Mouse (Mus musculus): ENCODE measurements around the gene Shisa2.

Shisa2 gene

DNA sequence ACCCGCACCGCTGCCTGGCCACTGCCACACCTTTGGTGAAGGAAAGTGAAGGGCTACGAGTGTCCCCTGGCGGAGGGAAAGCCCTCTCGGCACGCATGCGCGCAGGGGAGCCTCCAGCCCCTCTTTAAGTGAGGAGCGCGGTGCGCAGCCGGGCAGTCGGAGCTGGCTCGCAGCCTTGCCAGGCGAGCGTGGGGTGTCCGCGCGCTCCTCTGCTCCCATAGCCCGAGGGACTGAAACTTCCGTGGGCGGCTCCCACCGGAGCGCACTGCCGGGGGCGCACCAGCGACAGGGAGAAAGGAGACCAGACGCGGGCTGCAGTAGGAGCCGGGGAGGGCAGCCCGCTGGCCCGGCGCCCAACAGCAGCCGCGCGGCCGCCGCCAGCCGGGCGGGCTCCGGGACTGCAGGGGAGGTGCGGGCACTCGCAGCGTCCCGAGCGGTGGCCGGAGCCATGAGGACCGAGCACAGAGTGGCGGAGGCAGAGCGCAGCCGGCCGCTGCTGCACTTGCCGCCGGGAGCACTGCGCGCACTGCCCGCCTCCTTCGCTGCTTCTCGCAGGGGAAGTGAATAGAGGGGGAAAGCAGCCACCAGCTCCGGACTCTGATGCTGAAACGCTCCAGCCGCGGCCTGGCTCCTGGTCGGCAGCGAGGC is at the start of gene Shisa2:
TSS of gene Shisa2 (plus strand) at position 151 of the 648 bp plus-strand sequence.
- DNase-seq, result peak; percentile 95

DNA sequence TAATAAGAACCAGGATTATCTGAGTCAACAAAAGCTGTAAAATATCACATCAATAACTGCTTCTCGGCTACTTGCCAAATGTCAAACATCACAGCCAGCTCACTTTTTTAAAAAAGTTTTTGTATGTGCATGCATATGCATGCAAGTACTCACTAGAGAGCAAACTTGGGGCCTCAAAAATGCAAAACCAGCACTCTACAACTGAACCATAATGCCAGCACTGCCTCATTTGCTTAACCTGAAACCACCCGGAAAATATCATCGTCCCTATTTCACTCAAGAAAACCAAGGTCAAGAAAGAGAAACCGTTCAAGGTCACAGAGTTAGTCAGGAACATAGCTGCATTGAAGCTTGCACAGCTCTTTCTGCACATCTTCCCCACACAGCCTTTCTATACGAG is 48.7 kb upstream of the Shisa2 start:
- DNase-seq, result peak; percentile 37

DNA sequence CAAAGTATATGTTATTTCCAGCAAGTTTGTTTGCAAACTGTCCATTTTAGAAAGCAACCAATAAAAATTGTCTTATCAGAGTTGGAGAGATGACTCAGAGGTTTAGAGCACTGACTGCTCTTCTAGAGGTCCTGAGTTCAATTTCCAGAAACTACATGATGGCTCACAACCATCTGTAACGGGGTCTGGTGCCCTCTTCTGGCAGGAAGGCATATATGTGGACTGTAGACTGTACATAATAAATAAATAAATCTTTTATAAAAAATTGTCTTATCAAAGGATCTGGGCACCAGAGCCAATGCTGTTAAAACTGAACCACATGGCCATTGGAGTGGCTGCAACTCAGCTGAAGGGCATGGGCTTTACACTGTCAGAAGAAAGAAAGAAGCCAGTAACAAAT is 34.5 kb upstream of the Shisa2 start:
- peak; percentile 49 for DNase-seq

DNA sequence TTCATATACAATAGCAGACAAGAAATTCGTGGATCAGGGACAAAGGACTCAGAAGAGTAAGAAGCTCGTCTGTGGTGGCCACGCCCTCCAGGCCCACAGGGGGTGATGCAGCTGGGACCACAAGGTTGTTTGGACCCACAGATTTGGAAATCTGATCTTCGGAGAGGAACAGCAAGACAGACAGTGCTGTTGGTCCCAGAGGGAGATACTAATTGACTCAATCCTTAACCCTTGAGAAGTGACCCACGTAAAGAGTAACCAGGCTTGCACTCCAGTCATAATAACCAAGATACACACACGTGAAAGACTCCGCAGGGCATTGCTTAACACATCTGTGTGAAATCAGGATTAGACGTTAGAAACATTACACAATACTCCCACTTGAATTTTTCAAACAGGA is 33.2 kb upstream of the Shisa2 start:
- peak; percentile 73 for DNase-seq

DNA sequence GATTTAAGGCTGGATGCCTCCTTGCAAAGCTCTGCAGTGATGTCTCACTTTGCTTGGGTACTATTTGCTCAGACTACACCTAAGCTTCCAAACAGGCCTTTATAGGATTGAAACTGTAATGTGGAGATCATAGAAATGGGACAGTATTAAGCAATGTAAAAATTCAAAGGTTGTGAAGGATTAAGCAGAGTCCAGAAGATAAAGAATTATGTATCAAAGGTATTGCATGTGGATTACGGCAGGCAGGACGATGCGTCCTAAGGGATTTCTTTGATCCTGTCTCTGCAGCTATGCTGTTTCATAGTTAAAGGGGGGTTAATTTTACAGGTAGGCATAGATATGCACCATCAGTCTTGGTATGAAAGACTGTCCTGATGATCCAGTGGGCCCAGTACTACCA is 32.5 kb upstream of the Shisa2 start:
- DNase-seq, result peak; percentile 22

DNA sequence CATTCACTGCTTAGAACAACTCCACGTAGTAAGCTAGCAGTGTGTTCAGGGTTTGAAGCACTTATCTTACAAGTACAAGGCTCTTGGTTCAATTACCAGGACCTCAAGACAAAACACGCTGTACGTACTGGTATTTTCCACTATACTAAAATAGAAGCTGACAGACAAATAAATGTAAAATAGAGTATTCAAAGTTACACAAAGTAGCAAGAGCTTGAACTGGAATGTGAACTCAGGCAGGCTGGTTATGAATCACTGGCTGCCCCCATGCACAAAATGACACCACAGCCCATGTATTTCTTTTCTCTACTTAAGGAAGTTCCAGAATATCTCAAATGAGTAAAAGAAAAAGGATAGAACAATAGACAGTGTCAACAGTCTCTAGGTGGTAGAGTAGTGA is 30.1 kb upstream of the Shisa2 start:
- DNase-seq, result no peak

DNA sequence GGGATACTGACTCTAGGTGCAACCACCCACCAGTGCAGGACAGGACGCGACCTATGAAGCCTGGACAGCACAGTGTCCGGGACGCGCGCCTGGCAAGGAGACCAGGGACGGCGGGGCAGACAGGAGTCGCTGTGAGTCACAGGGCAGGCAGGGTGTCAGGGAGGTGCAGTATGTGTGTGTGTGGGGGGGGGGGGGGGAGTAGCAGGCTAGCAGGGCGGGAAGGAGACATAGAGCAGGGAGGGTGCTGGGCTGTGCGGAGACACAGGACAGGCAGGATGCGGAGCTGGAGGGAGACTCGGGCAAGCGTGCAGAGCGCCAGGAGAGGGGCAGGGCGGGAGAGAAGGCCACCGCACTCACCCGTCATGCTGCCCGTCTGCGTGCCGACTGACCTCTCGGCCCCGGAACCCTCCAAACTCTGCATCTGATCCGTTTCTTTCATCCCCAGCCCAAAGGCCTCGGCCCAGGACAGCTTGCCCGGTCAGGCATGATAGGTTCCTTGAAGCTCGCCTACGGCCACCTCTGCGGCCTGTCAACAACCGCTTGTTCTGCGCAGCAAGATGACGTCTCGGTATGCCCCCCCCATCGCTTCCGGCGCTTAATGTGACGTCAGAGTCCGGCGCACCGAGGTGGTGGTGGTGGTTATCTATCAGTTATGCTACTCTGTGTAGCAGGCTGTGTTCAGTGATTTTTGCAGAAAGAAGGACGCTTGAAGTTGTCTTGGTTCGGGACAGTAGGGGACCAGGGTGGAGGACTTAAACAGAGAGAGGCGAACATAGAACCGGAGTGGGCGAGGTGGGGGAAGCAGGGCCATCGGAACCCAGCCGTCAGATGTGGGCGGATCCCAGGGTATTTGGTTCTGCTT is 27.5 kb upstream of the Shisa2 start, which contains the start of gene Cdadc1:
TSS of gene Cdadc1 (minus strand) at position 562 of the 862 bp plus-strand sequence.
- DNase-seq, result peak; percentile 99

DNA sequence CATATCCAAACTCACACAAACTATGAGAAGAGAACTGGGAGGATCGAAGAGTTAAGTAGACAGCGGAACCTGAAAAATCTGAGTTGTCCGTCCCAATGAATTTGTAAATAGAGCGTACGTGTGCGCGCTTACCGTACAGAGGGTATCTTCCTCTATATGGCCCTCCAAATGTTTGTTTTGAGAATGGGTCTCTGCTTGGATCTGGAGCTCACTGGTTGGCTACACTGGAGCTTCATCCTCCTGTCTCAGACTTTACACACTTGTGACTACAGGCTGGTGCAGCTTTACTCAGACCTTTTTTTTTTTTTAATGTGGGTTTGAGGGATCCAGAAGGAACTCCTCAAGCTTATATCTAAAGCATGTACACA is 26.9 kb upstream of the Shisa2 start:
- no peak for DNase-seq

DNA sequence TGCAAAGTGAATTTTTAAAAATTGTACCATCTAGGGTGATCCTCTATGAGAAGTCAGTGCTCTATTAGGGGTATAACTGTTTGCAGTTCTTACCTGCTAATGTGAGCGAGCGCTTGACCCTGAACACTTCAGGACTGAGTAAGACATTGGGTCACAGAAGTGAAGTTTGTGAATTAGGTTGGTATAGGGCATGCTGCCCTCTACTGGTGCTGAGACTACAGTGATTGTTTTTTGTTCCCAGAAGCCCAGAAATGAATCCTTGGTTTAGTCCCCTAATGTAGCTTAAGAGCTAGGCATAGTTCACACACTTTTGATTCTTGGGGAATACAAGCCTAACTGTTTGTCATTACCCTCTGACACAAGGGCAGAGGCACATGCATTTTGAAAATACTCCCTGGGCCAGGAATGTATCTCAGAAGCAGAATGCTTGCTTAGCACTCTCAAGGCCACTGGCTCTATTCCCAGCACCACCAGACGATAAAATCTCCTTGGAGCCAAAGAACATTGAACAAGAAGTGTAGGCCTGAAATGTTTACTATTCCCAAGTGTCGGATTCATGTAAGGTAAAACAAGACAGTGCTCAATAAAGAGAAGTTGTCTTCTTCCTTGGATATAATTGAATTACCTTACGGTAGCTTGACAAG is 21.0 kb upstream of the Shisa2 start:
- peak; percentile 60 for DNase-seq

DNA sequence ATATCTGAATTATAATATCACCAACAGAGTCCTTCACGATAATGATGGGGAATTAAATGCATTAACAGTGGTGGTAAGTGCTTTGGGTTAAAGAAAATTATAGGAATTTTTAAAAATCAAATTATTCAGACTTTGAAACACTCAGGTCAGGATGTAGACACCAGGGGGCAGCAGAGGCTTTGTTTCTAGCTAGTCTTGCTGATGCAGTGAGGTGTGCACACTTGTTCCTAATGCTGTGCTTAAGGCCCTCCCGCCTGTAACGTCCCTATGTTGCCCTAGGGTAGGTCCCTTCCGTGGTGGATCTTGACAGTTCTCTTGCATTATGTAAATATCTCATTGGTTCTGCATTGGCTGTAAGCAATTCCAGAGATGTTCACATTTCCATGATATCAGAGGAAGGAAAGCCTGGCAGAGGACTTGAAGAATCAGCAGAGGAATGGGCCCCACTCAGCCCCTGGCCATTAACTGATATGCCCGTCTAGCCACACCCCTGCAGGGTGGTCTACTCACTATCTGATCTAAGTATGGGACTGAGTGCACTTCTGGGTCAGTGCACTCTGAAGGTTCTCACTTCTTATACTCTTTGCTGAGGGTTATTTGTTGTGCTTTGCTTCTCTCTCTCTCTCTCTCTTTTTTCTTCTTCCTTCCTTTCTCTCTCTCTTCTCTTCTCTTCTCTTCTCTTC is 19.3 kb upstream of the Shisa2 start:
- peak; percentile 81 for DNase-seq

DNA sequence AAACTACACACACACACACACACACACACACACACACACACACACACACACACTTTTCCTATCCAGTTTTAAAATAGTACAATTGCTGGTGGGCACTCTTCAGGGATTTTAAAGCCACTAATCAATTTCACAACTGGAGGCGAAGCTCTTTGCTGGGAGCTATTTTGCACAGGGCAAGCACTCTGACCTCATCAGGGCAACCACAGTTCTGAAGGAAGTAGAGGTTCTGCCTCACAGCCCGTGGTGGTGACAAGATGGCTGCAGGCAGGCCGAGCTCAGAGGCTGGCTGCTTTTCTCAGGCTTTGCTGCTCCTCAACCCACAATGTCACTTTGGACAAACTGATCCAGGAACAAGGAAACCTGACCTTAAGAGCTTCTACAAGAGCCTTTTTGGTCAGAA is 18.1 kb upstream of the Shisa2 start:
- peak; percentile 64 for DNase-seq

DNA sequence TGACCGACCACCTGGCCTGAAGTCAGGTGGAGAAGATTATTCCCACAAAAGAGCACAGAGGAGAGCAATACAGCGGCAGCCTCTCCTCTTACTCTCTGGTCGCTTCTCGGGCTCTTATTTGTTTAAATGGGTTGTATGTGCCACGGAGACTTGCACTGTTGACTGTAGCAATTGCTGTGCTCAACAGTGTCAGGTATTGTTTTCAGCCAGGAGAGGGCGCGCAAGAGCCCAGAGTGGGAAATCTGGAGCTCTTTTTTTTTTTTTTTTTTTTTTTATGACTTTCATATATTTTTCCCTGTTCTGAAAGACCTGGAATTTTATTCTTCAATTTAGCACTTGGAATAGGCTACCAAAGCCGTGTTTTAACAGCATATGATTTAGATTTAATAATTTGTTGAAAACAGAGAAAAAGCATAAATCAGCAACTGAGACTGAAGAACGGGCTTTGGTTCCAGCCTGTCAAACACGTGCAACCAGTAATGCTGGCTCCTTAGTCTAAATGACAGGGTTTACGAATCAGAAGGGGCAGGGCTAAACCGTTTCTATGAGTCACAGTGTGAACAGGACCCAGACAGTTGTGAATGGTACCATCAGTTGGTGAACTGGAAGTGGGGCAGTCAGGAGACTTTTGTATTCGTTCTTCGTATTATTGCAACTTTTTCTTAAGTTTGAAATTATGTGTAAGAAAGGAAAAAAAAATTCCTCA is 12.0 kb upstream of the Shisa2 start:
- DNase-seq, result peak; percentile 83

DNA sequence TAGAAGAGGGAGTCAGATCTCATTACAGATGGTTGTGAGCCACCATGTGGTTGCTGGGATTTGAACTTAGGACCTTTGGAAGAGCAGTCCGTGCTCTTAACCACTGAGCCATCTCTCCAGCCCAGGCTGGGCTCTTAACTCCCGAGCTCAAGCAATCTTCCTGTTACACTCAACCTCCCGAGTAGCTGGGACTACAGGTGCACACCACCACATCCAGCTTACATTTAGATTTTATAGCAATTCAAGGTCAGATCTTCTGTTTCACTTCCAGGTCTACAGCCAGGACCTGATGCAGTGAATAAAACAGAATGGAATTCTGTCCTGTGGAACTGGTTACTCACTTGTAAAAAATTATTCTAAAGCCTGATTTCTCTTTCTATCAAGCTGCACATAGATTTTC is 11.0 kb upstream of the Shisa2 start:
- DNase-seq, result peak; percentile 34

DNA sequence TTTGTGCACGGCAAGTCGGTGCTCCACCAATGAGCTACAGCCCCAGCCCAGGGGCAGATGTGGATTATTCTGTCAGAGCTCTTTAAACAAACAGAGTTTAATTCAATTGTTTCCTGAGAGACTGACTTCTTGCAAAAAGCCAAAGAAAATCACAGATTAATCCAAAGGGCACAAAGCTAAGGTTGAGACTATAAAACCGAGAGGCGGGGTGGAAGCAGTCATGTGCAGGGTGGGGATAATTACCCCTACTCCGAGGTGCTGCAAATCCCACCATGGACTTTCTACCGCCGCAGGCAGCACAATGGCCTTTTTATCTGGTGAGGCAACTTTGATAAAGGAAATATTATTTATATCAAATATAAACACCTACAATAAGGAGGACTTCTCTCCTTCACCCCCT is 8.3 kb upstream of the Shisa2 start:
- DNase-seq, result peak; percentile 59

DNA sequence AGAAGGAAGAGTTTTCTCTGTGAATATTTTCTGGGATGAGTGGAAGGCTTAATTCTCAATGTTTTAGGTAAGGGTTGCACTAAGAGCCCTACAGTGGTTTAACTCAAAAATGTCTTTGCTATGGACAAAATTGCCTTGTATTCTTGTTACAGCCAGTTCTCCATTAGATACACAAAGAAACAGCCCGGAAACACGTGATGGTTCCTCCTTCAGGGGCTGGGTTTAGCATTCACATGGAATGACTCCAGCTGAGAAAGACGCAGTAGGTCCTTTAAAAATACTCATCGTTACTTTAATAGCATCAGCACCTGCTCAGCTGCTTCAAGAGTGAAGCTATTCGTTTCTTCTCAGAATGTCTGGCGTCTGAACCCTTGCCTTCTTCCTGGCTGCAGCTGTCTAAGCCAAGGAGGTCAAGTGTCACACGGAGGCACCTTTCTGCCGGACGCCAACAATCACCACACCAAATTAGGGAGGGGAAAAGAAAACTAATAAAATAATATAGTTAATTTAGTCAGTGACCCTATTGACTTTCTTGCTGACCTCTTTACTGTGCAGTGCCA is 702 bp upstream of the Shisa2 start:
- DNase-seq, result peak; percentile 55

DNA sequence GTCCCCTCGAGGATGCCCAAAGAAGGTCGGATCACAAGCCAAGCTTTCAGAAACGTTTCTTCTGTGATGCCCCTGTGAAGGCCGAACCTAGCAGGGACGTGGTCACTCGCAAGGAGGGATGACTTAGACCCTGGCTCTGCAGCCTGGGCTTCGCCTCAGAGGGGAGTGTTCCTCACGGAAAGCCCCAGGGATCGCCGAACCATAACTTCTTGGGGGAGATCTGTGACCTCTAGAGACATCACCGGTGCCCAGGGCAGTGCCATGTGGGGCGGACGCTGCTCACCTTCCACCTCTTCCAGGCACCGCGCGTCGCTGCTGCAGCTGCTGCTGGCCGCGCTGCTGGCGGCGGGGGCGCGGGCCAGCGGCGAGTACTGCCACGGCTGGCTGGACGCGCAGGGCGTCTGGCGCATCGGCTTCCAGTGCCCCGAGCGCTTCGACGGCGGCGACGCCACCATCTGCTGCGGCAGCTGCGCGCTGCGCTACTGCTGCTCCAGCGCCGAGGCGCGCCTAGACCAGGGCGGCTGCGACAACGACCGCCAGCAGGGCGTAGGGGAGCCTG is 777 bp downstream of the Shisa2 start:
- no peak for DNase-seq

DNA sequence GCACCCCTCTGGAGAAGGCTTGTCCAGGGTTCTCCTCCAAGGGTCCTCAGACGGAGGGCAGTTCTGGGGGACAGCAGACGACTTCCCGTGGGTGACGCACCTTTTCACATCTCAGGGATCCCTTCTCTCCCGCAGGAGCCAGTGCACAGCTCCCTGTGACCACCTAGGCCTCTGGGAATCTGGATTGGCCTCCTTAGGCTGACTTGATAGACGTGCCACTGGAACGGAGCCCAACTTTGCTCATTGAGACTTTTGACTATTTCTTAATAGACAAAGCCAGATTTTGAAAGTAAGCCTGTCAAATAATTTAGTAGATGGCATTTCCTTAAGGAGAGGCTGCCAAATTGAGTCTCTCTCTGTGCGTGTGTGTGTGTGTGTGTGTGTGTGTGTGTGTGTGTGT is 1.6 kb downstream of the Shisa2 start:
- no peak for DNase-seq

DNA sequence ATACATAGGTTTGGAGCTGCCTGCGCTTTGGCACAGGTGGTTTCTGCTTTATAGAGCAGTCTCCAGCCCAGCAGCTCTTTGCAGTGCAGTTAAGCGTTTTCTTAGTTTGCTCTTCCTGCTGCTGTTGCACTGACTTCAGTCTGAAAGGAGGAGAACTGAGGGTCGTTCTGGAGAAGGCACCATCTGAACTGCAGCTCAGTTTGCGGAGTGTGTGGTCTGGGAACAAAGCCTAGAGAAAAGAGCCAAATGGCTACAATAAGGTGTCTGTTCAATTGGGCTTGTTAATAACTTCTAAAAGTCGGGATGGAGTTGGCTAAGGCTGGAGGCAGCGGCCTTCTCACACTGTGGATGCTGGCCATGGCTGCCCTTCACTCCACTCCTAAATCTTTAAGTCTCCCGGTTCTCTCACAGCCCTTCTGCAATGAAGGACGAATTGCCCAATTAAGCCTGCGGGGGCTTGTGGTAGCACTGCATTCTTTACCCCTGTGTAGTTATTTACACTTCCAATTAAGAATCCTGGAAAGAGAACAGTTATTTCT is 2.1 kb downstream of the Shisa2 start:
- DNase-seq, result no peak

DNA sequence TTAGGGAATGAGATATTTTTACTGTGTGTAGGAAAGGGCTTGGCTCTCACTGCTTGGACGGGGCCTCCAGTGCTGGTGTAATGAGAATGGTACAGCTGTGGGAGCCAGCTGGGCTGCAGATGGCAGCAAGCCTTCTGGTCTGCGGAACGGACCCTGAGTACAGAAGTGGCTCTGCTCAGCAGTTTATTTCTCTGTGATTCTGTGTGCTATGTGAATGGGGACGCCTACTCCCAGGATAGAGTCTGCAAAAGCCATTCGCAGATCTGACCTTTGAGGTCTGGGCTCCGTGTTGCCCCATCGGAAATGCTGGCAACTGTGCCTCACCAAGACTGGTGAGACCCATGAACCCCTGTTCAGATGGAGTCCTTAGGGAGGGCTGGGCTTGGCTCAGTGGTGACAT is 2.7 kb downstream of the Shisa2 start:
- no peak for DNase-seq

DNA sequence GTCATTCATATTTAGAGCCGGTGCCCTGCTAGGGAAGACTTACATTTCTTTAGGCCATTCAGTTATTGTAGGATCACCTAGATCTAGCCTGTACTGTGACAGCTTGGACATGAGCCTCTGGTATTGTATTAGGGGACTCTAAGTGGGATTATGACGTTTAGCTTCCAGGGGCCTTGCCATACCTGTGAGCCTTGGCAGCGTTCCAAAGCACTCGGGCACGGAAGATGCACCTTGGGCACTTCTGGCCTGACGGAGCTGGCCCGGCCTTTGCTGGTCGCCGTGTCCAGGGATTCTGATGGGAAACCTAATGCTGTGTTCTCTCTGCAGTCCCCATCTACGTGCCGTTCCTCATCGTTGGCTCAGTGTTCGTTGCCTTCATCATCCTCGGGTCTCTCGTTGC is 4.2 kb downstream of the Shisa2 start:
- DNase-seq, result no peak

DNA sequence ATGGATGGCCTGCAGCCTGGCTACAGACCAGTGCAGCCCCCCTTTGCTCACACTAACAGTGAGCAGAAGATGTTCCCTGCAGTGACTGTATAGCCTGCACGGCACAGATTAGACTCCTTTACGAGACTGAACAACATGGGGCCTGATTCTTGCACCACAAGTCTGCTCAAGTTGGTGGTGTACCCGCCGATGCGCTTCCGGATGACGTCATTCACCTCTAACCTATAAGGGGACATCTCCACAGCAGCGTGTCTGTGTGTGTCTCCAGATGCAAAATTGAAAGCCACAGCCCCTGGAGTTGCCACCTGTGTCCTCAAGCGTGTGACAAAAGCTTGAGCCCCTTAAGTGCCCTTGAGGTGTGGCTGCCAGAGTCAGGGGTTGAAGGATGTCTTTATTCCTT is 5.0 kb downstream of the Shisa2 start:
- no peak for DNase-seq

DNA sequence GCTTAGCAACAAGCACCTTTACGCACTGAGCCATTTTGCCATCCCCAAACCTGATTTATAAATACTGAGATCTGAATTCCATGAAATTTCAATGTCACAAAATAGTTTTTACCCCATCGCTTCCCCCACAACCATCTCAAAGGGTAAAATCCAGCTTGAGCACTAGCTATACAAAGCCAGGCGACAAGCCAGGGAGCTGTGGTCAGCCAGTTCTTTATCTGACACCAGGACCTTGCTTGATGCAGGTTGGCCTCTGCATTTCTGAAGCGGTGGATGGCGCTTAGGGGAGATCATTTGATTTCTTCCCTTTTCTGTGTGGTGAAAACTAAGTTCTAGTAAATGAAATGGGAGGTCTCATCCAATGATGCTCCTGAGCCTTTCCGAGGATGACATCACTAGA is 7.0 kb downstream of the Shisa2 start:
- DNase-seq, result no peak
